Mouse (Mus musculus) myocyte (in vitro differentiated cells): ENCODE data around the gene Lgi2. TPM values are rescaled to one million over a fixed set of nuclear protein-coding genes. Genes with fewer than 3 reads are reported as not detected.

ENCODE experiments used
- H3K27me3 ChIP-seq: one replicate; pipeline ENCODE4 v1.6.1; 2011; ENCODE audit not compliant: control insufficient read depth, insufficient read depth, insufficient read length
- H3K36me3 ChIP-seq: one replicate; pipeline ENCODE4 v1.6.1; 2011; ENCODE audit not compliant: control insufficient read depth, insufficient read depth
- H3K4me2 ChIP-seq: one replicate; pipeline ENCODE4 v1.6.1; 2011; ENCODE audit warnings: low read depth, control low read depth
- H3K4me3 ChIP-seq: one replicate; pipeline ENCODE4 v1.5.1; 2011; ENCODE audit warnings: mild to moderate bottlenecking, control low read depth, moderate library complexity
- H3K79me2 ChIP-seq: one replicate; pipeline ENCODE4 v1.6.1; 2011; ENCODE audit not compliant: control insufficient read depth, insufficient read depth
- H3ac ChIP-seq: one replicate; pipeline ENCODE4 v1.6.1; 2011; ENCODE audit not compliant: control insufficient read depth, insufficient read length
- CEBPB ChIP-seq: IDR thresholded peaks from 2 replicates; pipeline ENCODE4 v1.6.1; 2011; ENCODE audit warnings: mild to moderate bottlenecking, moderate library complexity; ENCODE audit not compliant: poor library complexity, insufficient read depth, severe bottlenecking
- E2F4 ChIP-seq: IDR thresholded peaks from one replicate; pipeline ENCODE4 v1.6.1; 2011; ENCODE audit warnings: mild to moderate bottlenecking, control low read depth, moderate library complexity; ENCODE audit not compliant: insufficient read depth
- MAX ChIP-seq: IDR thresholded peaks from one replicate; pipeline ENCODE4 v1.6.1; 2011; ENCODE audit warnings: low read depth, mild to moderate bottlenecking, control low read depth
- MYOD1 ChIP-seq, 3 experiments: IDR thresholded peaks; one replicate each; pipeline ENCODE4 v1.6.1; 2011; ENCODE audit warnings: control low read depth in 2 of 3, low read depth in 2 of 3, mild to moderate bottlenecking in 2 of 3, moderate library complexity in 1 of 3; ENCODE audit not compliant: insufficient read length in 2 of 3, control insufficient read depth in 1 of 3
- MYOG ChIP-seq, 3 experiments: IDR thresholded peaks; one replicate each; pipeline ENCODE4 v1.6.1; 2011; ENCODE audit warnings: control low read depth in 2 of 3, low read depth in 2 of 3, mild to moderate bottlenecking in 2 of 3; ENCODE audit not compliant: insufficient read length in 2 of 3, control insufficient read depth in 1 of 3, insufficient read depth in 1 of 3
- POLR2A ChIP-seq: IDR thresholded peaks from one replicate; pipeline ENCODE4 v1.6.1; 2011; ENCODE audit warnings: low read depth, mild to moderate bottlenecking, control low read depth, moderate library complexity; ENCODE audit not compliant: insufficient read length
- POLR2AphosphoS2 ChIP-seq: IDR thresholded peaks from one replicate; pipeline ENCODE4 v1.6.1; 2011; ENCODE audit warnings: low read depth, control low read depth; ENCODE audit not compliant: insufficient read length
- REST ChIP-seq: IDR thresholded peaks from one replicate; pipeline ENCODE4 v1.6.1; 2011; ENCODE audit warnings: mild to moderate bottlenecking, control low read depth, moderate library complexity; ENCODE audit not compliant: insufficient read depth, insufficient read length
- SRF ChIP-seq: IDR thresholded peaks from one replicate; pipeline ENCODE4 v1.6.1; 2011; ENCODE audit warnings: low read depth; ENCODE audit not compliant: control insufficient read depth, insufficient read length
- TCF12 ChIP-seq: IDR thresholded peaks from one replicate; pipeline ENCODE4 v1.6.1; 2011; ENCODE audit warnings: mild to moderate bottlenecking, control low read depth; ENCODE audit not compliant: poor library complexity, insufficient read depth, severe bottlenecking
- TCF3 ChIP-seq: IDR thresholded peaks from one replicate; pipeline ENCODE4 v1.6.1; 2011; ENCODE audit warnings: low read depth, control low read depth; ENCODE audit not compliant: insufficient read length
- USF1 ChIP-seq: IDR thresholded peaks from one replicate; pipeline ENCODE4 v1.6.1; 2011; ENCODE audit warnings: low read depth, mild to moderate bottlenecking, control low read depth, moderate library complexity
- polyA plus RNA-seq: library from polyadenylated mRNA; unstranded; fragments of >200 nt; fragmentation: generic; extraction: Trizol; gene quantifications from one replicate; pipeline ENCODE4 v1.2.1, GENCODE M21; 2012; ENCODE audit warnings: missing spikeins

Lgi2 gene
- polyA plus RNA-seq, 1 experiment: 0.01 TPM

DNA sequence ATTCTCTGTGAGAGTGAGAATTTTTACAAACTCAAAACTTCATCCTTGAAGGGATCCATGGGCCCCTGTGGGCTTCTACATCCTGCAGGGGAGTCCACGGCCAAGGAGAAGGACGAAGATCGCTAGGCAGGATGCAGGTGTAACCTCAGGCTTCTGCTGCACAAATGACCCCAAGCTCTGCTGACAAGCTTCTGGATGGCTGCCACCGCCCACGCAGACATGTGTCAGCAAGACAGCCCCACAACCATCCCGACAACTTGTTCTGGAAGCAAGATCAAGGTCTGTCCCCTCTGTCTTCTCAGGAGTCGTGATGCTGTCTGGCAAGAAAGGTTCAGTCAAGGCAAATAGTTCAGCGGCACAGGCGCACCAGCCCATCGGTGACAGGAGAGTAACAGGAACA, 43.4 kb upstream of the Lgi2 start:
- Histone ChIP-seq H3K4me2 (no peak overlapping the region), H3K27me3 (no peaks in the 10 kb centered on the region), H3K4me3 (no peak overlapping the region), H3K79me2 (no peaks in the 10 kb centered on the region), H3ac (no peak overlapping the region), H3K36me3 (no peaks in the 10 kb centered on the region)
- TF ChIP-seq E2F4: no peak
- peak in 1 of 3 experiments; percentile 45 for TF ChIP-seq MYOD1 (IDR thresholded peaks at IDR 0.05; ENCODE audit: control insufficient read depth in 1 of 3, insufficient read length in 2 of 3, low read depth in 2 of 3)
- peak in 1 of 3 experiments; percentile 45 for TF ChIP-seq MYOG (IDR thresholded peaks at IDR 0.05; ENCODE audit: control insufficient read depth in 1 of 3, insufficient read depth in 1 of 3, insufficient read length in 2 of 3, low read depth in 2 of 3)
- TF ChIP-seq CEBPB: no peak
- no peak for TF ChIP-seq USF1
- TF ChIP-seq MAX: no peak
- TF ChIP-seq TCF3: no peak
- TF ChIP-seq POLR2AphosphoS2: no peak
- TF ChIP-seq SRF: no peak
- no peak for TF ChIP-seq REST
- TF ChIP-seq TCF12: no peak
- no peak for TF ChIP-seq POLR2A

DNA sequence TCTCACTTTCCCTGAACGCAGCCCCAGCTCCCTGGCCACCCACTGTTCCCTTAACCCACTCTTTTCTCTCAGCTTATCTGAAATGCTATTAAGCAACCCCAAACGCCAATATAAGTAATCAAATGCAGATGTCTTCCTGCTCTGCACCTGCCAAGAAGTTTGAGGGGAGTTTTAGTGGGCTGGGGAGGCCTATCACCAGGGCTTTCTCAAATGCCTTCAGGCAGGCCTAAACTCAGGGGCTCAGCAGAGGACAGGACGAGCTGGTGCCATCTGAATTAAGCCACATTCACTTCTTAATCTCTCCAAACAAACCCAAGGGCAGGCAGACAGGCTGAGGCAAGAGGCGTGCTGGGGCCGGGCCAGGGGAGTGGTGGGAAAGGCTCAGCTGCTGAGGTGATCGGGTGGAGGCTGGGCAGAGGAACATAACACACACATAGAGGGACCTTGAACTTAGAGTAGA, 38.4 kb upstream of the Lgi2 start:
- H3ac ChIP-seq: no peak overlapping the region
- H3K36me3 ChIP-seq: no peaks in the 10 kb centered on the region
- H3K4me2 ChIP-seq: no peak overlapping the region
- no peaks in the 10 kb centered on the region for H3K79me2 ChIP-seq
- H3K27me3 ChIP-seq: no peaks in the 10 kb centered on the region
- H3K4me3 ChIP-seq: no peak overlapping the region
- TF ChIP-seq E2F4: no peak
- no peak for TF ChIP-seq MYOD1 (IDR thresholded peaks at IDR 0.05; ENCODE audit: control insufficient read depth in 1 of 3, insufficient read length in 2 of 3, low read depth in 2 of 3)
- TF ChIP-seq REST: no peak

DNA sequence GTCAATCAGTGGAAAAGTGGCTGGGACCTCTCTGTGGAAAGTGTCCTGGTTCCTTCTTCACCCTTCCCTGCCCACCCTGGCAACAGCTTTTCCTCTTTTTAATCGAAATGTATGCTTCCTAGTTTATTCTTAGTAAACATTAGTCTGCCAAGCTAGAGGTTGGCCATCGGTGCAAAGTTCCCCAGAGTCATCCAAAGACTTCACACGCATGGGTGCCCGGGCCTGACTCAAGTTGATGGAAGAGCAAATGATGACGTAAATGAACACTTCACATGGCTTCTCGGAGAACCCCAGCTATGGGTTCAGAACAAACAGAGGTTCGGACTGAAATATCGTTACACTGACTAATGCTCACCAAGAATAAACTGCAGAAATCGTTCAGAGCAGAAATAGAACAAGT, 24.4 kb upstream of the Lgi2 start:
- peaks cover 5% of the 10 kb centered on the region for H3K27me3 ChIP-seq
- TF ChIP-seq E2F4 (no peak), TCF12 (no peak), POLR2AphosphoS2 (no peak), CEBPB (no peak), MYOD1 (IDR thresholded peaks at IDR 0.05; ENCODE audit: control insufficient read depth in 1 of 3, insufficient read length in 2 of 3, low read depth in 2 of 3) (no peak), SRF (no peak), POLR2A (no peak), TCF3 (no peak)
- H3K79me2 ChIP-seq: no peaks in the 10 kb centered on the region
- H3K36me3 ChIP-seq: no peaks in the 10 kb centered on the region
- no peak overlapping the region for H3K4me3 ChIP-seq
- no peak overlapping the region for H3ac ChIP-seq
- H3K4me2 ChIP-seq: no peak overlapping the region

DNA sequence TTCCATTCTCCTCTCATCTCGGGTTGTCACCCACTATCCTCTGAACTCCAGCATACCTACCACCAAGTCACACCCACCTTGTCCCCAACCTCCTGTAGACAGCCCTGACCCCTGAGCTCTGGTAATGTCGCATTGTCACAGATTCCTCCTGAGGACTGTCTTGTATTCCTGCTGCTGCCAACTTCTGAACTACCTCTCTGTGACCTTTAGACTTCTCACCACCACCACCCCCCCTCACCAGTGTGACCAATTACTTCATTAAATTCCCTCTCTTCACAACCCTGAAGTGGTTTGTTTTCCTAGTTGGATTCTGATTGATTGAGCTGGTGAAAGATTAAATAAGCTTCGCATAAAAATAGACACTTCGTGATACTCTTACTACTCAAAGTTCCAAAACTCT, 22.4 kb upstream of the Lgi2 start:
- Histone ChIP-seq H3K4me2 (no peak overlapping the region), H3K4me3 (no peak overlapping the region), H3K79me2 (no peaks in the 10 kb centered on the region), H3ac (no peak overlapping the region), H3K36me3 (no peaks in the 10 kb centered on the region), H3K27me3 (peaks cover 5% of the 10 kb centered on the region)
- TF ChIP-seq USF1 (no peak), SRF (no peak), REST (no peak), POLR2A (no peak), TCF12 (no peak), POLR2AphosphoS2 (no peak), MYOD1 (IDR thresholded peaks at IDR 0.05; ENCODE audit: control insufficient read depth in 1 of 3, insufficient read length in 2 of 3, low read depth in 2 of 3) (no peak), E2F4 (no peak), TCF3 (no peak), MAX (no peak), CEBPB (no peak), MYOG (IDR thresholded peaks at IDR 0.05; ENCODE audit: control insufficient read depth in 1 of 3, insufficient read depth in 1 of 3, insufficient read length in 2 of 3, low read depth in 2 of 3) (no peak)

DNA sequence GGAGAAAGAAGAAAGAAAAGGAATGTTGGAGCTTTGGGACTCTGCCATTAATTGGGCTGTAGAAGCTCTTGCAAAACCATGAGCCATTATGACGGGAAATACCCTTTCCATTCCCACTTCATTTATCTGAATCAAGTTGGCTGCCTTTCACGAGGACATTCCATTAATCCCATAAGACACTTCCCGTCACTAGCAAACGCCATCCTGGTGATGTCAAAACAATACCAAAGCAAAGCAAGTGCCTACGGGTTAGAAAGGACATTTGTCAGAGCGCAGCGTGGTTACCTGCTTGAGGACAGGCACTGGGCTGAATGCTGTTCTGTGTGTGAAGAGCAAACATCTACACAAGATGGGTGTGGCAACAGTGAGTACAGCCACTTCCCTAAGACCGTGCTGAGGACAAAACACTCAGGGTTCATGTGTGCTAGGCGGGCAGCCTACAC, 21.1 kb upstream of the Lgi2 start:
- no peak overlapping the region for H3ac ChIP-seq
- no peaks in the 10 kb centered on the region for H3K36me3 ChIP-seq
- H3K4me3 ChIP-seq: no peak overlapping the region
- H3K27me3 ChIP-seq: peaks cover 5% of the 10 kb centered on the region
- no peak overlapping the region for H3K4me2 ChIP-seq
- H3K79me2 ChIP-seq: no peaks in the 10 kb centered on the region
- TF ChIP-seq E2F4 (no peak), TCF3 (no peak), MYOG (IDR thresholded peaks at IDR 0.05; ENCODE audit: control insufficient read depth in 1 of 3, insufficient read depth in 1 of 3, insufficient read length in 2 of 3, low read depth in 2 of 3) (no peak), USF1 (no peak), SRF (no peak), CEBPB (no peak), POLR2AphosphoS2 (no peak), REST (no peak), MAX (no peak), MYOD1 (IDR thresholded peaks at IDR 0.05; ENCODE audit: control insufficient read depth in 1 of 3, insufficient read length in 2 of 3, low read depth in 2 of 3) (no peak), POLR2A (no peak), TCF12 (no peak)
